In the genomic region with DNA sequence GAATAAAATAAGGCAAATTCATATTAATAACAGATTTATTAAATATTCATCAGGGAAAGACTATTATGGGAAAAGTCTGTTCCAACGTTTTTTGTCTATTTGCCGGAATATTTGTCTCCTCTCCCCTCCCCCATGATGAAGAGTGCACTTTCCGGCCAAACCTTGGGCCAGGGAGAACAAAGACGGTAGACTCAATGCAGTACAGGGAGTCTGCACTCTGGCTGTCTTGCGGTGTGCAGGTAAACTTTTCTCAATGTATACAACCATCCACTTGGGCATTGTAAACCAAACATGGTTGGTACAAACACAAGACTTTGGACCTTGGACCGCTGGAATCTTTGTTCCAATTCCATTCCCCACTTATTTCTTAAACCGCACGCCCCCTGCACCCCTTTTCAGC, we compare ENCODE assay signal across 16 mouse cellular contexts.
DNase-seq lines count a peak whose midpoint lies in the region; ATAC-seq lines count a peak whose summit lies in the region.
"Had no signal": no experiment of that assay in that cellular context is flagged by ENCODE, and none has a peak within 500 bp of the region (broad histone marks: within the 10 kb centered on the region; RNA-seq: fewer than 3 reads in every experiment).

No protein-coding gene starts in this region.

- H3K4me1 ChIP-seq in heart, embryonic 14.5 days (ENCODE audit: control insufficient read depth in 2 of 2, insufficient read depth in 2 of 2, low read length in 2 of 2), result peaks cover 2 to 10% of the 10 kb centered on the region in 2 experiments; a peak in 2 of 4 replicates
- no peaks in the 10 kb centered on the region for H3K4me1 ChIP-seq in neural tube, embryonic 14.5 days (ENCODE audit: control insufficient read depth, insufficient read depth, low read length)
- peaks cover 7% of the 10 kb centered on the region; the same call in 1 of the 2 replicates for H3K4me1 ChIP-seq in neural tube, embryonic 15.5 days
- peaks cover 6% of the 10 kb centered on the region; the same call in 1 of the 2 replicates for H3K4me1 ChIP-seq in embryonic facial prominence, embryonic 15.5 days
- H3K4me1 ChIP-seq in midbrain, embryonic 16.5 days (ENCODE audit: control insufficient read depth, insufficient read depth, low read length), result peaks cover 8% of the 10 kb centered on the region
- H3K4me1 ChIP-seq: liver, embryonic 13.5 days had no signal

- ATAC-seq in heart, embryonic 14.5 days (ENCODE audit: insufficient number of reproducible peaks, insufficient read depth, low FRiP score, low read depth), result no peak
- 0 out of 2 replicates have a peak, but pooled peaks have one; percentile 38 for ATAC-seq in neural tube, embryonic 14.5 days (ENCODE audit: low read depth)
- ATAC-seq in neural tube, embryonic 15.5 days (ENCODE audit: low FRiP score), result no peak
- no peak for ATAC-seq in embryonic facial prominence, embryonic 15.5 days (ENCODE audit: insufficient number of reproducible peaks, low FRiP score, low TSS enrichment, low read depth)
- ATAC-seq in midbrain, embryonic 16.5 days, result no peak
- ATAC-seq: CD4-positive, CD25-positive, alpha-beta regulatory T cell, adult 4 months had no signal

- H3K36me3 ChIP-seq in heart, embryonic 14.5 days (ENCODE audit: control insufficient read depth, insufficient read depth, low read length), result no peaks in the 10 kb centered on the region
- H3K36me3 ChIP-seq in neural tube, embryonic 14.5 days (ENCODE audit: control insufficient read depth, insufficient read depth, low read length), result no peaks in the 10 kb centered on the region
- H3K36me3 ChIP-seq in neural tube, embryonic 15.5 days, result 0 out of 2 replicates have a peak, but pooled peaks cover 2% of the 10 kb centered on the region
- H3K36me3 ChIP-seq in embryonic facial prominence, embryonic 15.5 days, result no peaks in the 10 kb centered on the region
- H3K36me3 ChIP-seq in midbrain, embryonic 16.5 days (ENCODE audit: control insufficient read depth, insufficient read depth, low read length), result no peaks in the 10 kb centered on the region
- H3K36me3 ChIP-seq: liver, embryonic 13.5 days; stomach, embryonic 15.5 days had no signal

- DNase-seq in heart, adult 11 months, result no peak
- no peak for DNase-seq in lung, postnatal 4 days
- no peak for DNase-seq in cerebellum, adult 18-20 months
- DNase-seq: adrenal gland, postnatal 14 days; cerebellum, postnatal 25 days; gastrocnemius, postnatal 10 days; liver, embryonic 13.5 days had no signal

- peak overlapping the region; percentile 56; the same call in 1 of the 2 replicates for H3K9ac ChIP-seq in heart, embryonic 14.5 days (ENCODE audit: low read length)
- no peak overlapping the region for H3K9ac ChIP-seq in neural tube, embryonic 14.5 days (replicated peaks; ENCODE audit: low read depth, low read length)
- no peak overlapping the region for H3K9ac ChIP-seq in neural tube, embryonic 15.5 days (replicated peaks)
- no peak overlapping the region for H3K9ac ChIP-seq in embryonic facial prominence, embryonic 15.5 days
- H3K9ac ChIP-seq in midbrain, embryonic 16.5 days (ENCODE audit: low read depth, low read length), result no peak overlapping the region
- H3K9ac ChIP-seq: liver, embryonic 13.5 days; stomach, embryonic 15.5 days had no signal

- H3K27me3 ChIP-seq in heart, embryonic 14.5 days (ENCODE audit: control insufficient read depth, insufficient read depth, low read length), result no peaks in the 10 kb centered on the region
- H3K27me3 ChIP-seq in neural tube, embryonic 14.5 days (ENCODE audit: control insufficient read depth, insufficient read depth, low read length), result no peaks in the 10 kb centered on the region
- H3K27me3 ChIP-seq in neural tube, embryonic 15.5 days (replicated peaks), result no peaks in the 10 kb centered on the region
- no peaks in the 10 kb centered on the region for H3K27me3 ChIP-seq in embryonic facial prominence, embryonic 15.5 days
- no peaks in the 10 kb centered on the region for H3K27me3 ChIP-seq in midbrain, embryonic 16.5 days (ENCODE audit: control insufficient read depth, insufficient read depth, low read depth, low read length)
- H3K27me3 ChIP-seq: liver, embryonic 13.5 days; stomach, embryonic 15.5 days had no signal

- no peaks in the 10 kb centered on the region for H3K9me3 ChIP-seq in heart, embryonic 14.5 days (ENCODE audit: control insufficient read depth, low read length)
- H3K9me3 ChIP-seq in neural tube, embryonic 14.5 days (ENCODE audit: control insufficient read depth, low read length), result no peaks in the 10 kb centered on the region
- no peaks in the 10 kb centered on the region for H3K9me3 ChIP-seq in neural tube, embryonic 15.5 days (replicated peaks)
- H3K9me3 ChIP-seq in embryonic facial prominence, embryonic 15.5 days (replicated peaks), result no peaks in the 10 kb centered on the region
- no peaks in the 10 kb centered on the region for H3K9me3 ChIP-seq in midbrain, embryonic 16.5 days (replicated peaks; ENCODE audit: control insufficient read depth, low read length, poor library complexity, severe bottlenecking)
- H3K9me3 ChIP-seq: liver, embryonic 13.5 days; stomach, embryonic 15.5 days had no signal

- peak overlapping the region; percentile 30 to 35 for H3K4me3 ChIP-seq in heart, embryonic 14.5 days (ENCODE audit: control insufficient read depth in 1 of 2, insufficient read depth in 1 of 2, low read depth in 1 of 2, low read length in 2 of 2)
- no peak overlapping the region for H3K4me3 ChIP-seq in neural tube, embryonic 14.5 days (ENCODE audit: low read depth, low read length)
- no peak overlapping the region for H3K4me3 ChIP-seq in neural tube, embryonic 15.5 days (replicated peaks)
- H3K4me3 ChIP-seq in embryonic facial prominence, embryonic 15.5 days (replicated peaks), result no peak overlapping the region
- no peak overlapping the region for H3K4me3 ChIP-seq in midbrain, embryonic 16.5 days (ENCODE audit: low read depth, low read length)
- H3K4me3 ChIP-seq: liver, embryonic 13.5 days; myocyte; stomach, embryonic 15.5 days had no signal

- H3K27ac ChIP-seq in heart, embryonic 14.5 days (replicated peaks in 1 of 2; ENCODE audit: control insufficient read depth in 1 of 2, insufficient read depth in 1 of 2, low read depth in 2 of 2, low read length in 2 of 2), result no peak overlapping the region
- no peak overlapping the region for H3K27ac ChIP-seq in neural tube, embryonic 14.5 days (ENCODE audit: low read depth, low read length)
- no peak overlapping the region for H3K27ac ChIP-seq in neural tube, embryonic 15.5 days (replicated peaks)
- no peak overlapping the region for H3K27ac ChIP-seq in embryonic facial prominence, embryonic 15.5 days (replicated peaks)
- no peak overlapping the region for H3K27ac ChIP-seq in midbrain, embryonic 16.5 days (ENCODE audit: low read length)
- H3K27ac ChIP-seq: liver, embryonic 13.5 days; macrophage; stomach, embryonic 15.5 days had no signal

- WGBS in heart, embryonic 14.5 days, result 30% methylated on average over 8 of the region's 8 CpGs
- 73% methylated on average over 8 of the region's 8 CpGs for WGBS in neural tube, embryonic 14.5 days
- WGBS in neural tube, embryonic 15.5 days, result 65% methylated on average over 8 of the region's 8 CpGs
- WGBS in embryonic facial prominence, embryonic 15.5 days, result 30% methylated on average over 8 of the region's 8 CpGs
- WGBS in midbrain, embryonic 16.5 days, result 36% methylated on average over 8 of the region's 8 CpGs

- peak overlapping the region; percentile 67 for H3K4me2 ChIP-seq in heart, embryonic 14.5 days (ENCODE audit: low read length)
- H3K4me2 ChIP-seq in neural tube, embryonic 14.5 days (ENCODE audit: low read depth, low read length), result no peak overlapping the region
- no peak overlapping the region for H3K4me2 ChIP-seq in neural tube, embryonic 15.5 days
- 0 out of 2 replicates have a peak overlapping the region, but pooled peaks have one; percentile 15 for H3K4me2 ChIP-seq in embryonic facial prominence, embryonic 15.5 days (replicated peaks)
- peak overlapping the region; percentile 3; the same call in 1 of the 2 replicates for H3K4me2 ChIP-seq in midbrain, embryonic 16.5 days (ENCODE audit: low read length)
- H3K4me2 ChIP-seq: liver, embryonic 13.5 days; stomach, embryonic 15.5 days had no signal

Comparison
In these comparisons a context has a peak if more than half of its experiments do, and no peak if none do; other contexts are left out.
1. H3K4me2 ChIP-seq: peak in heart, embryonic 14.5 days (single experiment), embryonic facial prominence, embryonic 15.5 days (single experiment) and midbrain, embryonic 16.5 days (single experiment); none in neural tube, embryonic 14.5 days (single experiment) and neural tube, embryonic 15.5 days (single experiment).
2. H3K4me3 ChIP-seq: peak in heart, embryonic 14.5 days (2 of 2); none in neural tube, embryonic 14.5 days (single experiment), neural tube, embryonic 15.5 days (single experiment), embryonic facial prominence, embryonic 15.5 days (single experiment) and midbrain, embryonic 16.5 days (single experiment).